8 mouse cellular contexts compared by ENCODE assay signal in the genomic region with DNA sequence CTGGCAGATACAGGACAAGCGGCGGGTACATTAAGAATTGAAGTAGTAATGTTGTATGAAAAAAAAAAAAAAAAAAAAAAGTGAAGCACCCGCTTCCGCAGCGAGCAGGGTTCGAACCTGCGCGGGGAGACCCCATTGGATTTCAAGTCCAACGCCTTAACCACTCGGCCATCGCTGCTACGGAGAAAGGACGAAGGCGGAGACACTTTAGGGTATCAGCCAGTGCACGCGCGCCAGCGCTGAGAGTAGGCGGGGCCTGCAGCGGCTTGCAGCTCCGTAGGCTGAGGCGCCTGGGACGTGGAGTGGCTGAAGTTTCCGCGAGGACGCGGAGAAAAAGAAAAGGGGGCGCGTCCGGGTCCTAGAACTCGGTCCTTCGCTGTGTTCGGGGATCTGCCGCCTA. TPM values are rescaled to one million over a fixed set of nuclear protein-coding genes. Genes with fewer than 3 reads are reported as not detected.
DNase-seq lines count a peak whose midpoint lies in the region; ATAC-seq and TF ChIP-seq lines count a peak whose summit lies in the region.

No protein-coding gene starts in this region.

- no peak for TF ChIP-seq POLR2A in heart, adult 2 months (IDR thresholded peaks at IDR 0.05; ENCODE audit: insufficient read depth, low read depth, low read length)

- intact Hi-C loops in heart, adult 2 months (cut with DNase I), result loop anchor here (1.0 to 2.0 kb wide), 3 partner anchors 27 to 90 kb away; partner anchors contain the start of gene Dnajc12

- no peak for TF ChIP-seq CTCF in heart, adult 2 months (IDR thresholded peaks at IDR 0.05)

- peak; percentile 90 for DNase-seq in 3T3-L1 (ENCODE audit: low read depth, low spot score)
- DNase-seq in adrenal gland, postnatal 4 days (ENCODE audit: low spot score in 2 of 2), result peak; percentile 100
- peak; percentile 94 for DNase-seq in embryonic facial prominence, embryonic 14.5 days (ENCODE audit: low spot score)
- peak; percentile 98 to 100 for DNase-seq in heart, adult 2 months
- peak; percentile 98 to 100 for DNase-seq in kidney, adult 8-10 months
- peak; percentile 98 to 100 for DNase-seq in spleen, postnatal 10 days (ENCODE audit: low spot score in 2 of 2)

- H3K27me3 ChIP-seq in embryonic facial prominence, embryonic 14.5 days (replicated peaks; ENCODE audit: control insufficient read depth, insufficient read depth, low read length), result no peaks in the 10 kb centered on the region
- no peaks in the 10 kb centered on the region for H3K27me3 ChIP-seq in heart, adult 2 months (ENCODE audit: control insufficient read depth, insufficient read depth, low read length)
- H3K27me3 ChIP-seq in limb, embryonic 13.5 days, result no peaks in the 10 kb centered on the region
- H3K27me3 ChIP-seq in midbrain, embryonic 16.5 days (ENCODE audit: control insufficient read depth, insufficient read depth, low read depth, low read length), result no peaks in the 10 kb centered on the region

- H3K36me3 ChIP-seq in embryonic facial prominence, embryonic 14.5 days (ENCODE audit: control insufficient read depth, insufficient read depth, low read length), result no peaks in the 10 kb centered on the region
- no peaks in the 10 kb centered on the region for H3K36me3 ChIP-seq in heart, adult 2 months (ENCODE audit: control insufficient read depth, insufficient read depth, low read length)
- H3K36me3 ChIP-seq in limb, embryonic 13.5 days, result no peaks in the 10 kb centered on the region
- H3K36me3 ChIP-seq in midbrain, embryonic 16.5 days (ENCODE audit: control insufficient read depth, insufficient read depth, low read length), result no peaks in the 10 kb centered on the region

- no peaks in the 10 kb centered on the region for H3K9me3 ChIP-seq in embryonic facial prominence, embryonic 14.5 days (ENCODE audit: control insufficient read depth, low read length)
- no peaks in the 10 kb centered on the region for H3K9me3 ChIP-seq in limb, embryonic 13.5 days
- no peaks in the 10 kb centered on the region for H3K9me3 ChIP-seq in midbrain, embryonic 16.5 days (replicated peaks; ENCODE audit: control insufficient read depth, low read length, poor library complexity, severe bottlenecking)

- H3K4me2 ChIP-seq in embryonic facial prominence, embryonic 14.5 days (ENCODE audit: low read depth, low read length), result peak overlapping the region; percentile 65
- H3K4me2 ChIP-seq in limb, embryonic 13.5 days (replicated peaks), result peak overlapping the region; percentile 80
- H3K4me2 ChIP-seq in midbrain, embryonic 16.5 days (ENCODE audit: low read length), result peak overlapping the region; percentile 83

- H3K4me1 ChIP-seq in embryonic facial prominence, embryonic 14.5 days (ENCODE audit: control insufficient read depth, insufficient read depth, low read length), result no peaks in the 10 kb centered on the region
- H3K4me1 ChIP-seq in heart, adult 2 months (ENCODE audit: control insufficient read depth, insufficient read depth, low read length), result no peaks in the 10 kb centered on the region; the same call in 1 of the 2 replicates
- H3K4me1 ChIP-seq in limb, embryonic 13.5 days, result no peaks in the 10 kb centered on the region
- peaks cover 4% of the 10 kb centered on the region; the same call in 1 of the 2 replicates for H3K4me1 ChIP-seq in midbrain, embryonic 16.5 days (ENCODE audit: control insufficient read depth, insufficient read depth, low read length)

- peak; percentile 91 for ATAC-seq in embryonic facial prominence, embryonic 14.5 days (ENCODE audit: low read depth)
- peak; percentile 92 for ATAC-seq in limb, embryonic 13.5 days (ENCODE audit: low FRiP score, low read depth)
- peak; percentile 96 for ATAC-seq in midbrain, embryonic 16.5 days

- peak overlapping the region; percentile 86 for H3K27ac ChIP-seq in embryonic facial prominence, embryonic 14.5 days (replicated peaks; ENCODE audit: low read depth, low read length)
- H3K27ac ChIP-seq in heart, adult 2 months, result peak overlapping the region; percentile 77
- peak overlapping the region; percentile 78 for H3K27ac ChIP-seq in limb, embryonic 13.5 days
- H3K27ac ChIP-seq in midbrain, embryonic 16.5 days (ENCODE audit: low read length), result peak overlapping the region; percentile 79

- WGBS in embryonic facial prominence, embryonic 14.5 days, result under 1% methylated on average over 30 of the region's 34 CpGs
- WGBS in heart, adult 2 months, result under 1% methylated on average over 34 of the region's 34 CpGs
- under 1% methylated on average over 31 of the region's 34 CpGs for WGBS in limb, embryonic 13.5 days
- under 1% methylated on average over 34 of the region's 34 CpGs for WGBS in midbrain, embryonic 16.5 days

- peak overlapping the region; percentile 81 for H3K9ac ChIP-seq in embryonic facial prominence, embryonic 14.5 days (ENCODE audit: low read depth, low read length)
- H3K9ac ChIP-seq in heart, adult 2 months (ENCODE audit: low read depth, low read length), result peak overlapping the region; percentile 83
- peak overlapping the region; percentile 75 for H3K9ac ChIP-seq in limb, embryonic 13.5 days
- H3K9ac ChIP-seq in midbrain, embryonic 16.5 days (ENCODE audit: low read depth, low read length), result peak overlapping the region; percentile 65

- H3K79me2 ChIP-seq in heart, adult 2 months (replicated peaks; ENCODE audit: control insufficient read depth, insufficient read depth, low read length), result no peaks in the 10 kb centered on the region

- H3K4me3 ChIP-seq in embryonic facial prominence, embryonic 14.5 days (ENCODE audit: low read depth, low read length), result peak overlapping the region; percentile 88
- H3K4me3 ChIP-seq in heart, adult 2 months, result peak overlapping the region; percentile 87
- H3K4me3 ChIP-seq in limb, embryonic 13.5 days, result peak overlapping the region; percentile 75
- peak overlapping the region; percentile 75 for H3K4me3 ChIP-seq in midbrain, embryonic 16.5 days (ENCODE audit: low read depth, low read length)

- peak; percentile 96 for TF ChIP-seq EP300 in heart, adult 2 months (IDR thresholded peaks at IDR 0.05; ENCODE audit: insufficient read depth, low read depth, low read length)

RNA-seq across cellular contexts. Expression of gene Ctnna3, which starts 0.5 kb away (rescaled TPM):
- 1 to 10 TPM; 4.0 to 4.4 TPM for total RNA-seq in adrenal gland, postnatal 4 days (2021)
- polyA plus RNA-seq in embryonic facial prominence, embryonic 14.5 days (2014; fragmentation: Nextera tagmentation; extraction: Ambion mirVana), result 1.6 and 1.8 TPM in 2 replicates
- total RNA-seq in heart, adult 2 months (2021), result 10 to 100 TPM; 46.9 to 54.6 TPM
- 6.4 and 18.6 TPM in 2 replicates for polyA plus RNA-seq in heart, adult 2 months (2012; rRNA removed)
- polyA plus RNA-seq in limb, embryonic 13.5 days (2015; fragmentation: Nextera tagmentation; extraction: Ambion mirVana), result 0.75 and 1.0 TPM in 2 replicates
- polyA plus RNA-seq in midbrain, embryonic 16.5 days (2015; fragmentation: Nextera tagmentation; extraction: Ambion mirVana), result 0.98 and 1.0 TPM in 2 replicates

RNA-seq across cellular contexts. Expression of gene Gm7075, which starts 7.8 kb away (rescaled TPM):
- total RNA-seq in adrenal gland, postnatal 4 days (2021), result not detected
- polyA plus RNA-seq in embryonic facial prominence, embryonic 14.5 days (2014; fragmentation: Nextera tagmentation; extraction: Ambion mirVana), result not detected in 2 replicates
- not detected for total RNA-seq in heart, adult 2 months (2021)
- polyA plus RNA-seq in heart, adult 2 months (2012; rRNA removed), result not detected in 2 replicates
- not detected in 2 replicates for polyA plus RNA-seq in limb, embryonic 13.5 days (2015; fragmentation: Nextera tagmentation; extraction: Ambion mirVana)
- polyA plus RNA-seq in midbrain, embryonic 16.5 days (2015; fragmentation: Nextera tagmentation; extraction: Ambion mirVana), result not detected in 2 replicates

RNA-seq across cellular contexts. Expression of gene Dnajc12, which starts 47.1 kb away (rescaled TPM):
- 10 to 100 TPM; 24.9 to 29.0 TPM for total RNA-seq in adrenal gland, postnatal 4 days (2021)
- 8.3 and 10.1 TPM in 2 replicates for polyA plus RNA-seq in embryonic facial prominence, embryonic 14.5 days (2014; fragmentation: Nextera tagmentation; extraction: Ambion mirVana)
- total RNA-seq in heart, adult 2 months (2021), result 10 to 100 TPM; 11.6 to 13.5 TPM
- 3.5 and 3.9 TPM in 2 replicates for polyA plus RNA-seq in heart, adult 2 months (2012; rRNA removed)
- polyA plus RNA-seq in limb, embryonic 13.5 days (2015; fragmentation: Nextera tagmentation; extraction: Ambion mirVana), result 12.0 and 12.8 TPM in 2 replicates
- polyA plus RNA-seq in midbrain, embryonic 16.5 days (2015; fragmentation: Nextera tagmentation; extraction: Ambion mirVana), result 21.3 and 23.6 TPM in 2 replicates

RNA-seq across cellular contexts. Expression of gene Sirt1, which starts 47.9 kb away (rescaled TPM):
- total RNA-seq in adrenal gland, postnatal 4 days (2021), result 10 to 100 TPM; 20.4 to 23.6 TPM
- polyA plus RNA-seq in embryonic facial prominence, embryonic 14.5 days (2014; fragmentation: Nextera tagmentation; extraction: Ambion mirVana), result 6.8 and 7.5 TPM in 2 replicates
- 10 to 100 TPM; 10.4 to 11.5 TPM for total RNA-seq in heart, adult 2 months (2021)
- polyA plus RNA-seq in heart, adult 2 months (2012; rRNA removed), result 2.5 and 5.8 TPM in 2 replicates
- polyA plus RNA-seq in limb, embryonic 13.5 days (2015; fragmentation: Nextera tagmentation; extraction: Ambion mirVana), result 6.5 and 7.3 TPM in 2 replicates
- polyA plus RNA-seq in midbrain, embryonic 16.5 days (2015; fragmentation: Nextera tagmentation; extraction: Ambion mirVana), result 3.5 and 4.1 TPM in 2 replicates

Comparison
In these comparisons a context has a peak if more than half of its experiments do, and no peak if none do; other contexts are left out.
1. Peak in every context shown above with its lines: DNase-seq, ATAC-seq, H3K4me3 ChIP-seq and H3K27ac ChIP-seq.